Mouse (Mus musculus): Measurements from ENCODE around the gene Snrnp27. TPM values are rescaled to one million over a fixed set of nuclear protein-coding genes. Genes with fewer than 3 reads are reported as not detected.

The Snrnp27 gene
- polyA plus RNA-seq, 1 experiment, result 375 TPM

DNA sequence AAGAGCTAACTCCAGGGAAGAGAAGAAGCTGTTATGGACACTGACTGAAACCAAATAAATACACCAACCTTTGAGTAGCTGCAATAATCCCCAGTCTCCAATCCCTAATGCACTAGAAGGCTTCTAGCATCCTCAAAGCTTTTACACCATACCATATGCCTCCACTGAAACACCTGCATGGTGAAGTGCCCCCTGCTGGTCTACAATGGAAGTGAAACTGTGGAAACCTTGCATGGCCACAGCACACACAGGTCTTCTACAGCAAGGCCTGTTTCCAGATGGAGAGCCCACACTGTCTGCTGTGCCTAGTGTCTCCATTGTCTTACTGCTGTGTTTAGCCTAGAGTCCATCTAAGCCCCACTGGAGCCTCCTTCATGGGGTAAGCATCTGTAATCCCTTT, 10.1 kb upstream of the Snrnp27 start:
- Histone ChIP-seq H3K36me3 (replicated peaks; ENCODE audit: low read length) (peaks cover 90% of the 10 kb centered on the region), H3K4me1 (peaks cover 4% of the 10 kb centered on the region), H3K4me3 (replicated peaks) (no peak overlapping the region), H3K9me3 (no peaks in the 10 kb centered on the region), H3K27me3 (replicated peaks) (no peaks in the 10 kb centered on the region)
- no peak for TF ChIP-seq GATA1 (IDR thresholded peaks at IDR 0.05; ENCODE audit: borderline replicate concordance, low read length)
- no peak for TF ChIP-seq FLI1 (IDR thresholded peaks at IDR 0.05; ENCODE audit: low read length)

DNA sequence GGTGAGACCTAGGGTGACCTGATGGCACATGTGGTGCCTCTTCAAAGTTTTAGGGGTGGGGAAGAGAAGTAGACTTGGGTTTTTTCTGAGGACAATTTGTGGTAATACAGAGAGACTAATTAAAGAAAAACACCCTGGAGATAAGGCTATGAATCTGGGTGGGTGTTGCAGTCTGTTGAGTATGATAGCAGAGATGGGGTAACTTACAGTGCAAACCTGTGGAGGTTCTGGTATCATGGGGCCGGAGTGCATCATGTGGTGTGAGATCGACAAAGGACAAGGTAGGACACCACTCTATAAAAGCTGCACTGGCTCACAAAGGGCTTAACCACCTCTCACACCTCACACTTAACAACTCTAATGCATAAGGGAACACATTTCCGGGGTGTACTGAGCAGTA, 5.3 kb upstream of the Snrnp27 start:
- Histone ChIP-seq H3K4me1 (peaks cover 8% of the 10 kb centered on the region), H3K36me3 (replicated peaks; ENCODE audit: low read length) (peaks cover 55% of the 10 kb centered on the region), H3K27me3 (replicated peaks) (no peaks in the 10 kb centered on the region), H3K9me3 (no peaks in the 10 kb centered on the region), H3K4me3 (replicated peaks) (no peak overlapping the region)
- TF ChIP-seq FLI1 (IDR thresholded peaks at IDR 0.05; ENCODE audit: low read length) (no peak), GATA1 (IDR thresholded peaks at IDR 0.05; ENCODE audit: borderline replicate concordance, low read length) (no peak)

DNA sequence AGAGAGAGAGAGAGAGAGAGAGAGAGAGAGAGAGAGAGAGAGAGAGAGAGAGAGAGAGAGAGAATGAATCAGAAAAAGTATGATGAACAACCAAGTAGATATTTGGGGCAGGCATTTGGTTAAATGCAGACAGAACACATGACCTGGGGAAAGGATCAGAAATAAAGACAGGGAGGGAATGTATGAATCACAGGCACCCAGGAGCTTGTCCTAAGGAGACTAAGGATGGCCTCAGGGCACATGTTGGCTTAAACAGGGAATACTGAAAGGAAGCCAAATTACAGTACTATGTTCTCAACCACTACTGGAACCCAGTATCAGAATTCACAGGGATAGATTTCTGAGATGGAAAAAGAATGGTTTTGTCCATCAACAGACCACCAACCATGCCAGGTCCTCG, 2.6 kb upstream of the Snrnp27 start:
- Histone ChIP-seq H3K4me3 (replicated peaks) (no peak overlapping the region), H3K9me3 (no peaks in the 10 kb centered on the region), H3K4me1 (peaks cover 20% of the 10 kb centered on the region), H3K36me3 (replicated peaks; ENCODE audit: low read length) (peaks cover 44% of the 10 kb centered on the region), H3K27me3 (replicated peaks) (no peaks in the 10 kb centered on the region)
- TF ChIP-seq GATA1 (IDR thresholded peaks at IDR 0.05; ENCODE audit: borderline replicate concordance, low read length) (no peak), FLI1 (IDR thresholded peaks at IDR 0.05; ENCODE audit: low read length) (no peak)

DNA sequence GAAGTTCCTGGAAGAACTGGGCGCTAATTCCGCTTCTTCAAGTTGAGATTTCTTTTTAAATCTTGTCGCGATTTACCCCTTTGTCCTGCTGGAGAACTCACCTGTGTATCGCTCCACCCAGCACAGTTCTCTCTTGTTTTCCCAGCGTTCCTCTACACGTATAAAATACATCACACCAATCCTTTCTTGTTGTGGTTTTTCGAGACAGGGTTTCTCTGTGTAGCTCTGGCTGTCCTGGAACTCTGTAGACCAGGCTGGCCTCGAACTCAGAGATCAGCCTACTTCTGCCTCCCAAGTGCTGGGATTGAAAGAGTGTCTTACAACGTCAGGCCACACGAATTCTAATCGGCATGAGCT, 311 bp upstream of the Snrnp27 start:
- TF ChIP-seq GATA1 (IDR thresholded peaks at IDR 0.05; ENCODE audit: borderline replicate concordance, low read length), result no peak
- no peak for TF ChIP-seq FLI1 (IDR thresholded peaks at IDR 0.05; ENCODE audit: low read length)
- Histone ChIP-seq H3K4me1 (peaks cover 20% of the 10 kb centered on the region), H3K36me3 (replicated peaks; ENCODE audit: low read length) (peaks cover 47% of the 10 kb centered on the region), H3K27me3 (replicated peaks) (no peaks in the 10 kb centered on the region), H3K4me3 (replicated peaks) (peak overlapping the region; percentile 100), H3K9me3 (no peaks in the 10 kb centered on the region)

DNA sequence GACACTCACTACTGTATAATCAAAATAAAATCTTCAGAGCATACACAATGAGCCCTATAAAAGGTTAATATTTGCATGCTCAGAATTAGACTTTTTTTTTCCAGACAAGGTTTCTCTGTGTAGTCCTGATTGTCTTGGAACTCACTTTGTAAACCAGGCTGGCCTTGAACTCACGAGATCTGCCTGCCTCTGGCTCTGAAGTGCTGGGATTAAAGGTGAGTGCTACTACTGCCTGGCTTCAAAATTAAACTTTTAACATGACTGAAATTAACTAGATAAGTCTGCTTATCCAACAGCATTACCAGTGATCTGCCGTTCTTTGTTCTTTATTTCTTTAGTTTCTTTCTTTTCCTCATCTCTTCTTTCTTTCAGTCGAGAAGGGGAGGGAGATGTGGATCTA, 3.0 kb downstream of the Snrnp27 start:
- no peak for TF ChIP-seq GATA1 (IDR thresholded peaks at IDR 0.05; ENCODE audit: borderline replicate concordance, low read length)
- no peak for TF ChIP-seq FLI1 (IDR thresholded peaks at IDR 0.05; ENCODE audit: low read length)
- no peak overlapping the region for H3K4me3 ChIP-seq (replicated peaks)
- no peaks in the 10 kb centered on the region for H3K27me3 ChIP-seq (replicated peaks)
- H3K36me3 ChIP-seq (replicated peaks; ENCODE audit: low read length), result peaks cover 67% of the 10 kb centered on the region
- peaks cover 20% of the 10 kb centered on the region for H3K4me1 ChIP-seq
- no peaks in the 10 kb centered on the region for H3K9me3 ChIP-seq

DNA sequence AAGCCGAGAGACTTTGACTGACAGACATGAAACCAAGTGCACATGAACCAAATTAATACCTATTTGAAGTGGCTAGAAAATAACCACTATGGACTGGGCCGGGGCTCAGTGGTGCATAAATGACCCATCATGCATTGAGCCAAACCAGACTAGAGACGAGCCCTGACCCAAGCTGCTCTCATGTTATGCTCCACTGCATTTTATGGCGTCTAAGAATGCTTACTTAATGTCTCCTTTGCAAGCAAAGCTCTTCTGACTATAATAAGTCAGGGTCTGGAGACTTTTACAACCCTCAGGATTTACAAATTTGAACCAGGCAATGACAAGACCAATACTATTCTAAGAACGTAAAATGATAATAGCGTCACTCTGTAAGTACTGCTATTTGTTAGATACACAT, 6.0 kb downstream of the Snrnp27 start:
- Histone ChIP-seq H3K36me3 (replicated peaks; ENCODE audit: low read length) (peaks cover 96% of the 10 kb centered on the region), H3K27me3 (replicated peaks) (no peaks in the 10 kb centered on the region), H3K9me3 (no peaks in the 10 kb centered on the region), H3K4me1 (peaks cover 10% of the 10 kb centered on the region), H3K4me3 (replicated peaks) (no peak overlapping the region)
- TF ChIP-seq GATA1 (IDR thresholded peaks at IDR 0.05; ENCODE audit: borderline replicate concordance, low read length), result no peak
- no peak for TF ChIP-seq FLI1 (IDR thresholded peaks at IDR 0.05; ENCODE audit: low read length)

DNA sequence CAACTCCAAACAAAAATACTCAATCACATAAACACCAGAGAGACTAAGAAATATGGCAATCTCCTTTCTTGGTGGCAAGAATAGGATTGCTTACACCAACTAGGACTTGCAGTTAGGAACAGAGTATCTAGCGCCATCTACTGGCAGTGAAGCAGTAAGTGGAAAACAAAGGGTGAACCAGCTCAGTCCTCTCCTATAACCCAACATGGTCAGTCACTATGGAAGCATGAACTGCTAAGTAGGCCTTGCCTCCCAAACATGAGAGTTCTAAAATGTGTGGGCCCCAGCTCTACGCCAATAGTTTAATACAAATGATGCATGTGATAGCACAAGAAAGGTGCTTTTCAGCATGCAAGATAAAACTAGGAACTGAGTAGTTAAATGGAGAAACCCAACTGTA, 13.4 kb downstream of the Snrnp27 start:
- Histone ChIP-seq H3K4me1 (peaks cover 43% of the 10 kb centered on the region), H3K27me3 (replicated peaks) (no peaks in the 10 kb centered on the region), H3K4me3 (replicated peaks) (no peak overlapping the region), H3K36me3 (replicated peaks; ENCODE audit: low read length) (peaks cover 78% of the 10 kb centered on the region), H3K9me3 (no peaks in the 10 kb centered on the region)
- TF ChIP-seq FLI1 (IDR thresholded peaks at IDR 0.05; ENCODE audit: low read length), result no peak
- no peak for TF ChIP-seq GATA1 (IDR thresholded peaks at IDR 0.05; ENCODE audit: borderline replicate concordance, low read length)

DNA sequence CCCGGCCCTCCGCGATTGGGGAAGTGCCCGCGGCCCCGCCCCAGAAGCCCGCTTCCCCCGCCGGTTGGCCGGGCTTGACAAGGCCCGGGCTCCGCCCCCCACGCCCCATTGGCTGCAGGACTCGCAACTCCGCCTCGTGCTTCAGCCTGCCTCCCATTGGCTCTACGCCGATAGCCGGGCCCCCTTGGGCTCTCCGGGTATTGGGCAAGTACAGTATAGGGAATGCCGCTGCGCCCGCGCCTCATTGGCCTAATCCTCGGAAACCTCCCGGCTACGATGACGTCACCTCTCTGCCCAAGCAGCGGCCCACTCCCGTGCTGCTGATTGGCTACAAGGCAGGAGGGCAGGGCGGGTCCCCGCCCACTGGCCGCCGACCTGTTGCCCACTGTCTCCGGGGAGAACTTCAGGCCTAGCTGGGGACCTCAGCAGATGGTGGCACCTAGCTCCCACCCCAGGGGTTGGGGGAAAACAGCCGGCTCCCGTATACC, 15.0 kb downstream of the Snrnp27 start:
- TF ChIP-seq GATA1 (IDR thresholded peaks at IDR 0.05; ENCODE audit: borderline replicate concordance, low read length) (no peak), FLI1 (IDR thresholded peaks at IDR 0.05; ENCODE audit: low read length) (no peak)
- Histone ChIP-seq H3K9me3 (no peaks in the 10 kb centered on the region), H3K36me3 (replicated peaks; ENCODE audit: low read length) (peaks cover 78% of the 10 kb centered on the region), H3K4me3 (replicated peaks) (peak overlapping the region; percentile 99), H3K27me3 (replicated peaks) (no peaks in the 10 kb centered on the region), H3K4me1 (peaks cover 59% of the 10 kb centered on the region)

DNA sequence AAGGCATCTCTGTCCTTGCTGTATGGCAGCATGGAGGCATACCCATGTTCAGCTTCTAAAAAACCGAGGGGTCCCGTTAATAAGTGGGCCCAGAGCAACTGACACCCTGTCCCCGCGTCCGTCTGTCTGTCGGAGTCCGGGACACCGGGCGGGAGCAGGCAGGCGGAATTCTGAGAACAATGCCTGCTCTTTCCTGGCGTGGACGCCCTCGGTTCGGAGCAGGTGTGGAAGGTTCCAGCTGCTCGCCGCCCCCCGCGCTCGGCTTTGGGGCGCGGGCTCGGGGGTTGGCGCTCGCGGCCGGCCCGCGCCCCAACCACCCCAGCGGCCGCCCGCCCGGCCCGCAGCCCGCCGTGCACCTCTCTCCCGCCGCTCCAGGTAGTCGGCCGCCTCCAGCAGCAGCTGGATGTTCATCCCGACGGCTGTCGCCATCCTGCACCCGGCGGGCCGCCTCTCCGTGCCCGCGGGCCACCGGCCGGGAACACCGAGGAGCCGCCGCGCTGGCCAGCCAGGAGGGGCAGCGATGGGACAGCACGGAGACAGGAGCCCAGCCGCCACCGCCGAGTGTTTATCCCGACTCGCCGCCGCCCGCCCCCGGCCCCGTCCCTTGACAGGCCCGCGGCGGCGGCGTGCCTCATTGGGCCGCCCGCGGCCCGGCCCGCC, 15.6 kb downstream of the Snrnp27 start, which contains the start of gene Mxd1:
Gene Mxd1 (minus strand): TSS at position 582 of the 660 bp plus-strand sequence.
- Histone ChIP-seq H3K9me3 (no peaks in the 10 kb centered on the region), H3K4me1 (peaks cover 65% of the 10 kb centered on the region), H3K4me3 (replicated peaks) (peak within 1 kb of the TSS; percentile 99), H3K27me3 (replicated peaks) (no peaks in the 10 kb centered on the region), H3K36me3 (replicated peaks; ENCODE audit: low read length) (peaks cover 78% of the 10 kb centered on the region)
- no peak for TF ChIP-seq GATA1 (IDR thresholded peaks at IDR 0.05; ENCODE audit: borderline replicate concordance, low read length)
- no peak for TF ChIP-seq FLI1 (IDR thresholded peaks at IDR 0.05; ENCODE audit: low read length)

DNA sequence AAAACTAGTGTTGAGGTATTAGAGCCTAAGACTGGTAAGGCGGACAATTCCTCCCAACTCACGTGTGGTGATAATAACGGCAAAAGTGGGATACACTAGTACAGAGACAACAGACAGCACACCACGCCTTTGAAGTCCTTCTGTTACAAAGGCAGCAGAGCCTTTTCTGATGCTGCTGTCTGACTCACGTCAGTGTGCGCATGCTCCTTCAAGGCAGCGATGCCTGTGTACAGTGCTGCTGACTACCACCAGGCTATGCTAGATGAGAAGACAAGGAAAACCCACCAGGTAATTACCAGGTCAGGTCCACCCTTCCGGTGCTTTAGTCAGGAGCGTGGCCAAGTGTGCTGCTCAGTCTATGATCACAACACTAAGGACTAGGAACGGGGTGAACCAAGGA, 17.3 kb downstream of the Snrnp27 start:
- TF ChIP-seq FLI1 (IDR thresholded peaks at IDR 0.05; ENCODE audit: low read length) (no peak), GATA1 (IDR thresholded peaks at IDR 0.05; ENCODE audit: borderline replicate concordance, low read length) (no peak)
- H3K4me1 ChIP-seq, result peaks cover 76% of the 10 kb centered on the region
- no peaks in the 10 kb centered on the region for H3K9me3 ChIP-seq
- H3K36me3 ChIP-seq (replicated peaks; ENCODE audit: low read length), result peaks cover 78% of the 10 kb centered on the region
- H3K27me3 ChIP-seq (replicated peaks), result no peaks in the 10 kb centered on the region
- H3K4me3 ChIP-seq (replicated peaks), result peak overlapping the region; percentile 99

All from megakaryocyte, embryonic 14.5 days (primary cell).